Mouse (Mus musculus): ENCODE results near the gene Ube2l3.
"Not testable (repeated sequence)": the region's sequence is repeated elsewhere in the genome, so short reads cannot be mapped to it uniquely, and the experiment has no call there.

Gene Ube2l3

DNA sequence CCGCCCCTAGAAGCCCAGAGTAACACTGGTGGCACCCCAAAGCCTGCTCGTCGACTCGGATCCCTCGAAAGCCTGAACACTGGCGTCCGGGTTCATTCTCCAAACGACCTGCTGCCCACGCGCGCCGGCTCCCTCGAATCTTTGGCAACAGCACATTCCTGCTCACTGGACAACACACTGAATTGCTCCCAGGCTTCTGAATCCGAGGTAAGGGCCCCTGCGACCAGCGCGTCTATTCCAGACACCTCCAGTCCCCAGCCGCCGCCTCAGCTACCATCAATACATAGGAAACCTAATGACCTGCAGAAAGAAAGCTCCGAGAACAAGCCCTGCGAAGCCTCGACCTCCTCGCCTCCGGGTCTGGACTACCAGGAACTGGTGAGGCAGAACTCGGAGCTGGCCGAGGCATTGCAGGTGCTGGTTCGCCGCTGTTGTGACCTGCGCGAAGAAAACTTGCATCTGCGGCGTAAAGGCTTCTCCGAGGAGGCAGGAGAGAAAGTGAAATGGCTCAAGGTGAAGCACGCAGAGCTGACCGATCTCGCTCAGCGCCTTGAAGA is 7.0 kb upstream of the Ube2l3 start:
- peak in 1 of 2 experiments; percentile 6 for DNase-seq (ENCODE audit: low read depth in 1 of 2, low spot score in 2 of 2)

DNA sequence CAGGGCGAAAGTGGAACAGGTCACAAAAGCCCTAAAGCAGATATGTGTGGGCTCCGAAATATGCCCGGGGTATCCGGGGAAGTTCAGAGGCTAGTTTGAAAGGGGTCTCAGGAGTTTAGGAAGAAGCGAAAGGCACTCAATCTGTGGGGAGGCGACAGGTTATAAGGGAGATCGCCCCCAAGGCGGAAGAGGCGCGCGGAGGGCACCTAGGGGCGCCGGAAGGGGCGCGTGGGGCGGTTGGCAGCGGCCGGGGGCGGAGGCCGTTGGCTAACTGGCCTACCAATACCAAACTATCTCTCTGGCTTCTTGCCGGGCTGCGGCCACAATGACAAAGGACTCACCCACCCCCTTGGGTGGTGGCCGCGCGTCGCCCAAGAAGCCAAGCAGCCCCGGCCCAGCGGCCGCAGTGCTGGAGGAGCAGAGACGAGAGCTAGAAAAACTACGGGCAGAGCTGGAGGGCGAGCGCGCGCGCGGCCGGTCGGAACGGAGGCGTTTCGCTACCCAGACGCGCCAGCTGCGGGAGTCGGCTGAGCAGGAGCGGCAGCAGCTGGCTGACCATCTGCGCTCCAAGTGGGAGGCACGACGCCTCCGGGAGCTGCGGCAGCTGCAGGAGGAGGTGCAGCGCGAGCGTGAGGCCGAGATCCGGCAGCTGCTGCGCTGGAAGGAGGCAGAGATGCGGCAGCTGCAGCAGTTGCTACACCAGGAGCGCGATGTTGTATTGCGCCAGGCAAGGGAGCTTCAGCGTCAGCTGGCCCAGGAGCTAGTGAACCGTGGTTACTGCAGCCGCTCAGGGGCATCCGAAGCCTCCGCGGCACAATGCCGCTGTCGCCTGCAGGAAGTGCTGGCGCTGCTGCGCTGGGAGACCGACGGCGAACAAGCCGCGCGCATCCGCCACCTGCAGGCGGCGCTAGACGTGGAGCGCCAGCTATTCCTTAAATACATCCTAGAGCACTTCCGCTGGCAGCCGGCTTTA is 6.2 kb upstream of the Ube2l3 start, which contains the start of gene Rimbp3:
TSS of gene Rimbp3 (plus strand) at position 215 of the 973 bp plus-strand sequence.
- peak in 1 of 2 experiments; percentile 65 for DNase-seq (ENCODE audit: low read depth in 1 of 2, low spot score in 2 of 2)

DNA sequence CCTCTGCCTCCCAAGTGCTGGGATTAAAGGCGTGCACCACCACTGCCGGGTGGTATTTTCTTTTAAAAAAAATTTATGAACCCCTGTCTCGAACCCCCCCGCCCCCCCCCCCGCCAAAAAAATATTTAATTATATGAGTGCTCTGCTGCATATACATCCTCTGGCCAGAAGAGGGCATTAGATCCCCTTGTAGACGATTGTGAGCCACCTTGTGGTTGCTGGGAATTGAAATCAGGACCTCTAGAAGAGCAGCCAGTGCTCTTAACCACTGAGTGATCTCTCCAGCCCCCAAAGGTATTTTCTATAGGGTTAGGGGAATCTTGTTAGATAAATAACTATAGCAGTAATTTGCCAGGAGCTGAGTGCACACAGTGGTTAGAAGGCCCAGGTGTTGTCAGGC is 2.5 kb upstream of the Ube2l3 start:
- DNase-seq (ENCODE audit: low read depth in 1 of 2, low spot score in 2 of 2), result no peak

DNA sequence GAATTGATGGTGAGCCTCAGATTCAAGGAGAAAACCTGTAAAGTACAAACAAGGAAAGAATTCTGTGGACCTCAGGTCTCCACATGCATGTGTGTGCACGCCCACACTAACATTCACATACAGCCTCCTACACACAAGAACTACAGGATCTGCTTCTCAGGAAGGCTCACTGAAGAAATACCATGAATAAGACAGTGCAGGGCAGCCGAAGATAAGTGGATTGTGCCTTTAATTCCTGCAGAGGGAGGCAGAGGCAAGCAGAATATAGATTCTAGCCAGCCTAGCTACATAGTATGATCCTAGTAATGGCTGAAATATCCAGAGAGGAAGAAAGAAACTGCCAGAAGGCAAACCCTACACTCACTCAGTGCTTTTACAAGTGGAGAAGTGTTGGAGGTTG is 472 bp downstream of the Ube2l3 start:
- no peak for DNase-seq (ENCODE audit: low read depth in 1 of 2, low spot score in 2 of 2)

DNA sequence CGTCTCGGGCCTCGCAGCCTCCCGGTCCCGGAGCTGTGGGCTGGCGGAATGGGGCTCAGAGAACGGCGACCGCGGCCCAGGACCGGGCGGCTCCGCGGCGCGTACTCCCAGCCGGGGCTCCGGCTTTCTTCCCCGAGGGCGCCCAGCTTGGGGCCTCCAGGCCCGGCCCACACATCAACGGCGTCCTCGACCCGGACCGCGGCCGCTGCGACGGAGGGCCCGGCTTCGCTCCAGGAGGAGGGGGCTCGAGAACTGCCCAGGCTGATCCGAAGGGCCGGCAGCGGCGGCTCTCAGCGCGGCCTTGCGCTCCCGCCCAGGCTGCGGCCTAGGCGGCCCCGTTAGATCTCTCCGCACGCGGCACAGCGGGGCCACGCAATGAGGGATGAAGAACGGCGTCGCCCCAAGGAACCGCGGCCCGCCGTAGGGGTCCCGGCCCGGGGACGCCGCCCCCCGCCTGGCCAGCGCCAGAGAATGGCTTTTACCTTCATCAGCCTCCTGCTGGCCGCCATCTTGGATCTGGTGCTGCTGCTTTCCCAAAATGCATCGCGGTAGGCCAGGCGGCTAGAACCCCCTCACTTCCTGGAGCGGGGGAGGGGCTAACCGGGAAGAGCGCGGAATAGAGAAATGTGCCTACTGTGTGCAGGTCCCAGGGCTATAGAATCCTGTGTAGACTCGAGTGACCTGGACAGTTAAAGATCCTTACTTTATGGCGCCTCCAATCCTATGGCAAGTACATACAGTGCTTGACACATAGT is 1.3 kb downstream of the Ube2l3 start:
- DNase-seq (ENCODE audit: low read depth in 1 of 2, low spot score in 2 of 2), result peak in 1 of 2 experiments; percentile 70

DNA sequence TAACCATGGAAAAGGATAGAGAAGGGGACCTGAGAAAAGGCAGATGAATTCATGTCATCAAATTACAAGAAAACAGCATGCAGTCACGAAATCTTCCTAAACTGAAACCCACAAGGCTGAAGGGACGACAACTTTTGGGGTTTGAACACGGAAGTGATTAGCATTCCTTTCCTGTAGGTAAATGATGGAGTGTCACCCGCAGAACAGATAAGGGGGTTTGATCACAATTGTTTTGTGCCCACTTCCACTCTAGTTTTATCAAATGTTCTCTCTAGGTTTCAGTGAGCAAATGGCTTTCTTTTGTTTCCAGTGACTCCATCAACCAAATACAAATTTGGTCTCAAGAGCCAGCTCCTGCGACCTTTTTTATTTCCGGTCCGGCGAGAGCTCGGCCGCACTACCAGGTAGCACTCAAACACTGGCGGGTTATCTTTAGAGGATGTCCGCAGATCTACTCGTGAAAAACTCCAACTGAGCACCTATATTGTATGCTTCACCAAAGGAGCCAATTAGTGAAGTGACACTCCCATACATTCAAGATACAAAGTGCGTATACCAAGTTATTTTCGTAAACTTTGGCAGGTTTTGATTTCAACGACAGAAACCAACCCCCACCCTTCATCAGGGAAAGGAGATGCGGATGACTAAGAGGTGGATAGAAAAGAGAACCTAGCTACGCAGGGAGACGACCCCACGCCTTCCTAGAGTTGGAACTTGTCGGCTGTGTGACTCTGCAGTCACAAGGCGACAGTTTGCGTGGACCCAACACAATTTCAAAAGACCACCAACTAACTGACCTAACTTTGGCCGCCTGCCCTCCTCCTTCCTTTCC is 2.1 kb downstream of the Ube2l3 start:
- no peak for DNase-seq (ENCODE audit: low read depth in 1 of 2, low spot score in 2 of 2)

DNA sequence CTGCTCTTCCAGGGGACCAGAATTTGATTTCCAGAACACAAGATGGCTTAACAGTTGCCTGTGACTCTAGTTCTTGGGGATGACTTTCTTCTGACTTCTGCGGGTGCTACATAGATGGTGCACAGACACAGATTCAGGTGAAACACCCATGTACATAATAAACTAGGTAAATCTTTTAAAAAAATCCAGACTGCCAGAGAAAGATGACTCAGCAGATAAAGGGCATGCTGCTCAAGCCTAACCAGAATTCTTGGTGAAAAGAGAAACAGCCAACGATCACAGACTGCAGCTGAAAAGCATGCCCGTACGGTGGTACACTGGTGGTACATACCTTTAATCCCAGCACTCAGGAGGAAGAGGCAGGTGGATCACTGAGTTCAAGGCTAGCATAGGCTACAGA is 8.6 kb downstream of the Ube2l3 start:
- no peak for DNase-seq (ENCODE audit: low read depth in 1 of 2, low spot score in 2 of 2)

DNA sequence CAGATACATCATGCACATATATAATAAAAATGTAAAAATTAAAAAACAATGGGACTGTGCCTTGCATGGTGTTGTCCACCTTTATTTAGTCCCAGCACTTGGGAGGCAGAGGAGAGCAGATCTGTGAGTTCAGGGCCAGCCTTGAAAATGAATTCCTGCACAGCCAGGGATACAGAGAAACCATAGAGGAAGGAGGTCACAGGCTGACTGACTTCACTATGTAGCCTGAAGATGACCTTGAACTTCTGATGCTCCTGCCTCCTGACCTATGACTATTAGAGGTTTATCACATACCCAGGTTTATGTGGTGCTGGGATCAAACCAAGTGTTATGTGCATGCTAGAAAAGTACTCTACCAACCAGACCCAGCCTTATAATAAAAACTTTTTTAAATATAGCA is 17.0 kb downstream of the Ube2l3 start:
- DNase-seq (ENCODE audit: low read depth in 1 of 2, low spot score in 2 of 2), result no peak

DNA sequence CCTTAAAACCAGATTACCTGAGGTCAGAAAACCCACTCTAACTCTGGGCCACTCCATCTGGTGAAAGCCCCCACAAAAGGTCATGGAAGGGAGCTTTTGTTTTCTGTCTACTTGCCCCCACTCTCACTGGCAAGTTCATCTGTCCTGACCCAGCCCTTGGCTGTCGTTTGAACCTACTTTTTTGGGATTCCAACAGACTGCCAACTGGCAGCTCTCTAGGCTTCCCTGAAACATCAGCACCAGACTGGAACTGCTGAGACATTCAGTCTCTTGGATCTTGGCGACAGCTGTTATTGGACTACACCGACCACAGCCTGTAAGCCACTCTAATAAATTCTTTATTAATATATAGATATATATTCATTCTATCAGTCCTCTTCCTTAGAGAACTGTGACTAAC is 19.4 kb downstream of the Ube2l3 start:
- DNase-seq (ENCODE audit: low read depth in 1 of 2, low spot score in 2 of 2), result no peak

DNA sequence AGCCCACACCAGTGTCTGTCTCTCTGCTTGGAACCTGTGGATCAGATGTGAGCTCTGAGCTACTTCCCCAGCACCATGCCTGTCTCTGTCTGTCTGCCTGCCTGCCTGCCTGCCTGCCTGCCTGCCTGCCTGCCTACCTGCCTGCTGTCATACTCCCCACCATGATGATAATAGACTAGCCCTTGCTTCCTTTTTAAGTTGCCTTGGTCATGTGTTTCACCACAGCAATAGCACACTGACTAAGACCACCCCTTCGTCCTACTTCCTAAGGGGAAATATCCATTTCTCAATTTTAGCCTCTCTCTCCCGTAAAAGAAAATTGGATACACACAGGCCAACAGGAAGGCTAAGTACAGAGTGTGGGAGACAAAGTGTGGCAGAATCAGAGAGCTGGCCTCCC is 20.3 kb downstream of the Ube2l3 start:
- no peak for DNase-seq (ENCODE audit: low read depth in 1 of 2, low spot score in 2 of 2)

DNA sequence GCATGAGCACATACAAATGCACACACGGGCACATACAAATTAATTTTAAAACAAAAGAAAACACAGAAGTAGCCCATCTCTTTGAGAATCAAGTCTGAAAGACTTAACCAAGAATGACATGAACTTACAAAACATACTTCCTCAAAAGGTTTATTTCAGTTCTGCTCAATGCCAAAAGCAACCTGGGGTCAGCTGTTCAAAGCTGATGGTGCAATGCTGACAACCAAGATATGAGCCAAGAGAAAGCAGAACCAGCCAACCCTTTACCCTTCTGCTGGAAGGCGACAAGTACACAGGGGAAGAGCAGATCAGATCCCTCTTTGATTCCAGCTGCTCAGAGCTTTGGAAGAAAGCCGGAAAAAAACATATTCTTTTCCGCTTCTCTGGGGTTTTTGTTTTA is 21.1 kb downstream of the Ube2l3 start:
- peak; percentile 70 to 78 for DNase-seq (ENCODE audit: low read depth in 1 of 2, low spot score in 2 of 2)

DNA sequence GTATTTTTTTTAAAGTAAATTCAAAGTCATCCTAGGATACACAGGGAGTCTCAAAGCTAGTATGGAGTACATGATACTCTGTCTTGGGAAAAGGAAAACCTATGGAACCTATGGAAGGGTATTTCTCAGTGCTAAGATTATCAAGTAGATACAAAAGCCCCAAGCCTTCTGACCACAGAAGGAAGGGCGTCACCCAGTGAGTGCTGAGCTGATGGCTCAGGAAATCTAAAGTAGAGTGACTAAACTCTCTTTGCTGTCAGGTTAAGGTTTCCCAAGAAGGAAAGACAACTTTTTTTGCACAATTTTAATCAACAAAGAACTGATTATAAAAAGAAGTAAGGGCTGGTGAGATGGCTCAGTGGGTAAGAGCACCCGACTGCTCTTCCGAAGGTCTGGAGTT is 22.7 kb downstream of the Ube2l3 start:
- DNase-seq (ENCODE audit: low read depth in 1 of 2, low spot score in 2 of 2), result no peak

DNA sequence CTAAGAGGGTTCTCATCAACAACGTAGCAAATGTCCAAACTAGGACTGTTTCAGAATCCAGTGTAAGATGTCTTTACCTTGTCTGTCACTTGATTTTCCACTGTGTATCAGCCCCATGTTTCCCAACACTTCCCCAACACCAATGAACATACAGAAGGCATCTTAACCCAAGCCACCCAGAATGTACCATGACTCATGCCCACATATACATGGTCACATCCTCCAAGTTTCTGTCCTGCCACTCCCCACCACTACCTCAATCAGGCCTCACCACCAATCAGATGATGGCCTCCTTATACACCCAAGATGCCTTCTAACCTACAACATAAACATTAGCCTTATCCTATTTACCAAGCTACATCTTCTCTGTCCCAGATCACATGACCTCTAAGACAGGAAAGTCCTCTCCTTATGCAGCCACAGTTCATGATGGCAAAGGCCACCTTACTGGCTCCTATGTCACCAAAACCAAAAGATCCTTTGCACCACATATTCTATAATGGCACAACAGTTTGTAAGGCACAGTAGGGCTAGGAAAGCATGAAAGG is 24.8 kb downstream of the Ube2l3 start:
- peak; percentile 16 to 48 for DNase-seq (ENCODE audit: low read depth in 1 of 2, low spot score in 2 of 2)

DNA sequence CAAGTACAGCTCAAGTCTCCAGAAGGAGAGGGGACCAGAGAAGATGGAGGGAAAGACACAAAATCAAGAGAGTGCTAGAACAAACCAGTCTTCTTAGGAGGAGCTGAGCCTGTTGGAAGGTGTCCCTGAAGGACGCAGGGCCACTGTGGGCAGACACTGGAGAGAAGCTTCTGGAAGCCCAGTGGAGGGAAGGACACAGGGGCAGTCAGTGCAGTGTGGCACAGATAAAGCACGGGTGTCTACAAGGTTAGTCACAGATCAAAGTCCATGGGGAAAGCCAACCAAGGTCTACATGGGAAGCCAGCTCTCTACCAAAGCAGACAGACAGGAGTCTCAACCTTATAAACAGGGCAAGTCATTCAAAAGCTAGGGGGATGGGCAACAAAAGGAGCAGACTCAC is 26.7 kb downstream of the Ube2l3 start:
- DNase-seq (ENCODE audit: low read depth in 1 of 2, low spot score in 2 of 2), result no peak

DNA sequence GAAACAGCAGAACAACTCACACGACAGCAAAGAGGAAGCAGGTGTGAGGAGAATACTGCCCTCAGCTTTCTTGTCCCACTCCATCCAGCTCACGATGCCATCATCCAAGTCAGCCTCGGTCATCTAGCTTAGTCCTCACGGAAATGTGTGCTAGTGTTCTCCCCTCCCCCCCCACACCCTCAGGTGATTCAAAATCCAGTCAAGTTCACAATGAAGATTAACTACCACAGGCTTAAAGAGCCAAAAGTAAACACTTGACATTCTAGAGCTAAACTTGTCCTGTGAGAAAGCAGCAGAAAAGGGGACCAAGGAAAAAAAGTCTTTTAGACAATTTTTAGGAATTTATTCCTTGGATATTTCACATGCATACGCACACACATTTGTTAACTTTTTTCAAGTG is 34.4 kb downstream of the Ube2l3 start:
- no peak for DNase-seq (ENCODE audit: low read depth in 1 of 2, low spot score in 2 of 2)

DNA sequence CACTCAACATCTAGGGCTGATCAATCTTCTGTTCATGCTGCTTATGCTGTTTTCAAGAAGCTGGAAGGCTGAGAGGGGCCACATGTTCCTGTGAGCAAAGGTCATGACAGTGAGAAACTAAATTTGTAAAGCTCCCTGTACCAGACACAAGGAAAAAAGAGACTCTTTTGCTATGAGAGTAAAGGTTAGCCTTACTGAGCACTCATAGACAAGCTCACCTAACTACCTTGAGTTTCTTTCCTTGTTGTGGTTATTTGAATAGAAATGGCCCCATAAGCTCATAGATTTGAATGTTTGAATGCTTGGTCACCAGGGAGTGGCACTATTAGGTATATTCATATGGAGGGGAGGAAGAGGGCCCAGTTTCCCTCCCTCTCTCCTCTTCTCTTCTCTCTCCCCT is 35.3 kb downstream of the Ube2l3 start:
- DNase-seq (ENCODE audit: low read depth in 1 of 2, low spot score in 2 of 2), result no peak

DNA sequence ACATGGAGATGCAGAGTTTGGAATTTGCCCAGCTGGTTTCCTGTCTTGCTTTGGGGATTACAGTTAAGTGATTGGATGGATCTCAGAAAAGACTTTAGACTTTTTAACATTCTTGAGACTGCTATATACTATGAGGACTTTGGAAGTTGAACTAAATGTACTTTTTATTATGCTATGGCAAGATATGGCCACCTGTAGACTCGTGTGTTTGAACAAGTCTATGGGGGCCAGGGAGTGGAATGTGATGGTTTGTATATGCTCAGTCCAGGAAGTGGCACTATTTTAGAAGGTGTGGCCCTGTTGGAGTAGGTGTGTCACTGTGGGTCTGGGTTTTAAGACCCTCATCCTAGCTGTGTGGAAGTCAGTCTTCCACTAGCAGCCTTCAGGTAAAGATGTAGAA is 37.0 kb downstream of the Ube2l3 start:
- DNase-seq (ENCODE audit: low read depth in 1 of 2, low spot score in 2 of 2), result not testable (repeated sequence)

DNA sequence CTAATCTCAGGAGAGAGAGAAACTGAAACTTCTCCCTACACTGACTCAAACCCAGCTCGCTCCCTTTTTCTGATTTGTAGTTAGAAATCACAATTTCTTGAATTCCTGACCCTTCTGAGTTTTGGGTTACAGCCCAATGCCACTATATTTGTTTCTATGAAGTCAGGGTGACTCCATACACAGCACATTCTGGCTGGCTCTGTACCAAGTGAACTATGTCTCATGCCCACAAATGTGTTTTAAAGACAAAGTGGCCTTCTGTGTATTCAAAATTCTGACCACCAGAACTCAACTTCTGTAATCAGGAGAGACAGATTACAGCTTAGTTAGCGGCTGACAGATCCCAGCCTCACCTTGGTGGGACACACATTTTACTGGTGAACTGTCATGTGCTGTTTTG is 48.1 kb downstream of the Ube2l3 start:
- no peak for DNase-seq (ENCODE audit: low read depth in 1 of 2, low spot score in 2 of 2)

DNA sequence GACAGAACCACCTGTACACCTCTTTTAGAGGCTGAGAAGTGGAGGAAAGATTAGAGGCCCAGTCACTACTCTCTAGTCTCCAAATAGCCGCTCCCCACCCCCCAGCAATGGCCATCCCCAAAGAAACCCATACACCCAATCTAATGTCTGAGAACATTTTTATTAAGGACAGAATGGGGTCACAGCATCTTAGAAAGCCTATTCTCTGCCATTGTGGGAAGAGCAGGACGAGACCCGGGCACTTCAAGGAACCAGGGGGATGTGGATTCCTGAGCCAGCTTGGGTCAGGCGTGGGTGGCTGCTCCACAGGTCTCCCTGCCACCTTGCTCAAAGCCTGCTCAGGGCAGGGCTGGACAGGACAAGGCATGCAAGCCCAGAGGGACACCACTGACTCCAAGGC is 50.6 kb downstream of the Ube2l3 start:
- DNase-seq (ENCODE audit: low read depth in 1 of 2, low spot score in 2 of 2), result no peak

DNA sequence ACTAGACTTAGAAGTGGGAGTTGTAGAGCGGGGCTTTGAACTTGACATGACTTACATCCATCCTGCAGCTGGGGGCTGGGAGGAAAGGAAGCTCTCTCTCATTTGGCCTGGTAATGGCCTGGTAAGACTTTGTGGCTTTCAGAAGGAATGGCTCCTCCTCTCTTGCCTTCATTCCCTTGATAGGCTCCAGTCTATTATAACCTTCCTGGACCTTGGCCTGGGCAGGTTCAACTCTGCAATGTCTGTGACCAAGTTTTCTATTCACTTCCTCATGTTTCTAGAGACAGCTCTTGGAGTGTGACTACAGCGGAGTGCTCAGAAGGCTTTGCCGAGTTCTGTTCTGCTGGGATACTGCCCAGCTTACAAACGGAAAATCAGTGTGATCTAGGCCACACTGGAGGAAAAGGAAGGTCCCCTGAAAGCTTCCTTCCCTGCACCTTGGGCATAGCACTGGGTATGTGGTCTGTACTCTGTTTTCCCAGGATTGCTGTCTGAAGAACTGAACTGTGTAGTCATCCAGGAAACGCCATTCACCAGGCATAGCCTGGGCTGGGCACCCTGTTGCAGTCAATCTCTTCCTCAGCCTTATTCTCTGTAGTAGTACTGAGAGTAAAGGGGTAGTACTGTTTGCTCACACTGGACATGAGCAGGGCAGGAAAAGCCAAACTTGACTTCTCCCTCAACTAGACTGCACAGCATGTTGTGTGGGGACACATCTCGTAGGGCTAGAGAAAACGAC is 51.8 kb downstream of the Ube2l3 start:
- DNase-seq (ENCODE audit: low read depth in 1 of 2, low spot score in 2 of 2), result no peak
